Mouse (Mus musculus): ENCODE results near the gene Prr5l. TPM values are rescaled to one million over a fixed set of nuclear protein-coding genes. Genes with fewer than 3 reads are reported as not detected.

The Prr5l gene
- total and polyA plus RNA-seq, 3 experiments = 0.05 TPM; not detected in 2

DNA sequence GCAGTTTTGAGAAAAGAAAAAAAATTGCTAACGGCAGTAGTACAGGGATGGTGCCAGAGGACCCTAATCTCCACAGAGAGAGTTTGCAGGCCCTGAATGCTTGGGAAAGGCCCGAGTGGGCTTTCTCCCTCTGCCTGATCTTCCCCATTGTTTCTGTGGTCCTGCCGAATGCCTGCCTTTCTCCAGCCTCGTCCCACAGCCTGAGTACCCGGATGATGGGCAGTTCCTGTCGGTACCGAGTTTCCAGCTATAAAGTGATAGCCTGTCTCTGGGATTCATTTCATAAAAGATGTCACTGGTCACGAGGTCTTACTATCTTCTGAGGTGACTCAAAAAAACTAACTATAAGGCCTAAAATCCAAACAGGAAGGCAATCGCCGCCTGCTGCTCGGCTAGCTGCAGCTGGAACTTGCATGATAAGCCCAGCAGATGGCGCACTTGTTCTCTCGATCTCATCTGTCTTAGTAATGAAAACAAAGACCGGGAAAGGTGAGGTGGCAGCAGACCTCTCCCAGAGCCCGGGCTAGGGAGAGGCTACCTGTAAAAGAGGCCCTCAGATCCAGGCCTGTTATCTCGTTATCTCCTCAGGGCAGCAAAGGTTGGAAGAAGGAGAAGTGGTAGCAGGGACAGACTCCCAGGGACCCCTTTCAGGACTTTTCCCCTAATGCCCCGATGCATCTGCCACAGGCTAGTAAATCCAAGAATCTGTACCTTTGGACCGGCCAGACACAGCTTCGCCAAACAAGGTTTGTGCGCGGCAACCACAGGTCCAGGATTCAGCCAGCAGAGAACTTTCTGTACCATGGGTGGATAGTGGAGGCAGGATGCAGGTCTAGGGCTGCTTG is 22.9 kb upstream of the Prr5l start:
- ATAC-seq (ENCODE audit: extremely low read depth, insufficient number of reproducible peaks, low FRiP score, poor library complexity, severe bottlenecking) = no peak
- Histone ChIP-seq H3K9me3 (replicated peaks) (no peaks in the 10 kb centered on the region), H3K4me3 (ENCODE audit: low read depth, low read length) (no peak overlapping the region), H3K27me3 (ENCODE audit: insufficient read depth, low read length) (peaks cover 8% of the 10 kb centered on the region), H3K36me3 (replicated peaks) (peaks cover 18% of the 10 kb centered on the region), H3K4me1 (ENCODE audit: insufficient read depth, low read depth, low read length) (peaks cover 7% of the 10 kb centered on the region)
- peak; percentile 53 for DNase-seq (ENCODE audit: low spot score)
- TF ChIP-seq CTCF (IDR thresholded peaks at IDR 0.05; ENCODE audit: low read depth, low read length) (peak; percentile 69), GATA2 (IDR thresholded peaks at IDR 0.05; ENCODE audit: borderline replicate concordance, low read depth, low read length) (no peak)

DNA sequence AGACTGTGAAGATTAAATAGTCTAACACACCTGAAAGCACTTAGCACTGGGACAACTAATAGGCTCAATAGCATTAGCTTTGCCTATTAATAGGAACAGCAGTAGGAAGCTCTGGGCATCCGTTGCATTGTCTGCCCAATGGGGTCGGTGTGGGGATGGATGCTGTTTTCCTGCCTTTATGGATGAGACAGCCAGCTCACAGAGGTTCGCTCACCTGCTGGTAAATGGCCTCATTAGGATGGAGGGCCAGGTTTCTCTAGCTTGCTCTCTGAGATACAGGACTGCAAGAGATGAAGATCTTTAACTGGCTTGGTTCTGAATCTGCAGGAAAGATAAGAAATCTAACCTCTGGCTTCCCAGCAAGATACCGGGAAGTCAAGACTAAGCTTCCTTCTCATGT is 19.4 kb upstream of the Prr5l start:
- DNase-seq (ENCODE audit: low spot score) = no peak
- TF ChIP-seq GATA1 (IDR thresholded peaks at IDR 0.05; ENCODE audit: borderline replicate concordance, low read length) = no peak
- no peak for TF ChIP-seq TAL1 (conservative IDR thresholded peaks at IDR 0.05; ENCODE audit: low read depth, low read length)
- TF ChIP-seq GATA2 (IDR thresholded peaks at IDR 0.05; ENCODE audit: borderline replicate concordance, low read depth, low read length) = no peak
- no peak for TF ChIP-seq CTCF (IDR thresholded peaks at IDR 0.05; ENCODE audit: low read depth, low read length)
- TF ChIP-seq POLR2AphosphoS5 (IDR thresholded peaks at IDR 0.05; ENCODE audit: insufficient replicate concordance, low read depth, low read length) = no peak
- Histone ChIP-seq H3K27me3 (ENCODE audit: insufficient read depth, low read length) (peaks cover 2% of the 10 kb centered on the region; the same call in 1 of the 2 replicates), H3K36me3 (replicated peaks) (peaks cover 50% of the 10 kb centered on the region), H3K4me1 (ENCODE audit: insufficient read depth, low read depth, low read length) (peaks cover 7% of the 10 kb centered on the region), H3K4me3 (ENCODE audit: low read depth, low read length) (no peak overlapping the region), H3K9me3 (replicated peaks) (no peaks in the 10 kb centered on the region)
- ATAC-seq (ENCODE audit: extremely low read depth, insufficient number of reproducible peaks, low FRiP score, poor library complexity, severe bottlenecking) = no peak

DNA sequence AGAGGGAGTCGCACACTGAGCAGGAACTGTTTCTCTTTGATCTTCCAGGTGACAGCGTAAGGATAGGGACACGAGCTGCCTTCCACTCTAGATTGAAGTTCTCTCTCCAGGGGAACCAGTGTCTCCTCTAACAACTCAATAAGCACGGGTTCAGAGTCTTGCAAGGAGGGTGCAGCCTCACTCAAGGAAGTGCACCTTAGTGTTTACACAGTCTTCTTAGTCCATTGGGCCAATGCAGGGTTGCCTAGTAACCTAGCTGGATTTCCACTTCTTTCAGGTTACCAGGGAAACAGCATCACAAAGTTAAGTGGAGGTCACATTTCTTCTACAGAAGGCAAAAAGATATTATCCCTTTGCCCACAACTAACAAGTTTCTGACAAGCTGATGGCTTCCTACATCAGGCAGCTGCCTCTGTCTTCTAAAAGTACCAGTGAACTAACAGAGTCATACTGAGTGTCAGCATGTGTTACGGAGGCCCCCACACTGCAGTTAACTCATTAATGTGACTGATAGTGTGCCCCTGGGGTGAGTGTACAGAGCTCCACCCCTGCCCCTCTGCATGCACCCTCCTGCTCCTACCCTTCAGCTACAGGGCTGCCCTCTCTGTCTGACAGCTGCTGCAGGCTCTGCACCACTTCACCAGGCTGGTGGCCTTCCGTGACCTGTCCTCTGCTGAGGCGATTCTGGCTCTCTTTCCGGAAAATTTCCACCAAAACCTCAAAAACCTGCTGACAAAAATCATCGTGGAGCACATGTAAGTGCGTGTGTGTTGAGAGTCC is 13.8 kb upstream of the Prr5l start:
- Histone ChIP-seq H3K36me3 (replicated peaks) (peaks cover 83% of the 10 kb centered on the region), H3K9me3 (replicated peaks) (no peaks in the 10 kb centered on the region), H3K27me3 (ENCODE audit: insufficient read depth, low read length) (no peaks in the 10 kb centered on the region), H3K4me3 (ENCODE audit: low read depth, low read length) (no peak overlapping the region), H3K4me1 (ENCODE audit: insufficient read depth, low read depth, low read length) (no peaks in the 10 kb centered on the region)
- TF ChIP-seq CTCF (IDR thresholded peaks at IDR 0.05; ENCODE audit: low read depth, low read length) (no peak), GATA2 (IDR thresholded peaks at IDR 0.05; ENCODE audit: borderline replicate concordance, low read depth, low read length) (no peak), GATA1 (IDR thresholded peaks at IDR 0.05; ENCODE audit: borderline replicate concordance, low read length) (no peak), TAL1 (conservative IDR thresholded peaks at IDR 0.05; ENCODE audit: low read depth, low read length) (no peak), POLR2AphosphoS5 (IDR thresholded peaks at IDR 0.05; ENCODE audit: insufficient replicate concordance, low read depth, low read length) (no peak)
- DNase-seq (ENCODE audit: low spot score) = no peak
- ATAC-seq (ENCODE audit: extremely low read depth, insufficient number of reproducible peaks, low FRiP score, poor library complexity, severe bottlenecking) = no peak

DNA sequence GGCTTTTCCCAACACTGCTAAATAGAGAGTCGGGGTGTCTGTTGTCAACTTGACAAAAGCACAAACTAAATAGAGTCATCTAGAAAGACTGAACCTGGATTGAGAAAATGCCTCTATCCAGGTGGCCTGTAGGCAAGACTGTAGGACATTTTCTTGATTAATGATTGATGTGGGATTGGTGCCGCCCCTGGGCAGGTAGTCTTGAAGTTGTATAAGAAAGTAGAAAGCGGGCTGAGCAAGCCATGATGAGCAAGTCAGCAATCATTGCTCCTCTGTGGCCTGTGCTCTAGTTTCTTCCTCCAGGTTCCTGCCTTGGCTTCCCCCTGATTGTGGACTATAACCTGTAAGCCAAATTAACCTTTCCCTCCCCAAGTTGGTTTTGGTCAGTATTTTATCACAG is 11.3 kb upstream of the Prr5l start:
- Histone ChIP-seq H3K36me3 (replicated peaks) (peaks cover 66% of the 10 kb centered on the region), H3K9me3 (replicated peaks) (no peaks in the 10 kb centered on the region), H3K27me3 (ENCODE audit: insufficient read depth, low read length) (no peaks in the 10 kb centered on the region), H3K4me3 (ENCODE audit: low read depth, low read length) (no peak overlapping the region), H3K4me1 (ENCODE audit: insufficient read depth, low read depth, low read length) (no peaks in the 10 kb centered on the region)
- DNase-seq (ENCODE audit: low spot score) (no peak), ATAC-seq (ENCODE audit: extremely low read depth, insufficient number of reproducible peaks, low FRiP score, poor library complexity, severe bottlenecking) (no peak)
- no peak for TF ChIP-seq CTCF (IDR thresholded peaks at IDR 0.05; ENCODE audit: low read depth, low read length)
- no peak for TF ChIP-seq GATA1 (IDR thresholded peaks at IDR 0.05; ENCODE audit: borderline replicate concordance, low read length)
- no peak for TF ChIP-seq POLR2AphosphoS5 (IDR thresholded peaks at IDR 0.05; ENCODE audit: insufficient replicate concordance, low read depth, low read length)
- TF ChIP-seq TAL1 (conservative IDR thresholded peaks at IDR 0.05; ENCODE audit: low read depth, low read length) = no peak
- no peak for TF ChIP-seq GATA2 (IDR thresholded peaks at IDR 0.05; ENCODE audit: borderline replicate concordance, low read depth, low read length)

DNA sequence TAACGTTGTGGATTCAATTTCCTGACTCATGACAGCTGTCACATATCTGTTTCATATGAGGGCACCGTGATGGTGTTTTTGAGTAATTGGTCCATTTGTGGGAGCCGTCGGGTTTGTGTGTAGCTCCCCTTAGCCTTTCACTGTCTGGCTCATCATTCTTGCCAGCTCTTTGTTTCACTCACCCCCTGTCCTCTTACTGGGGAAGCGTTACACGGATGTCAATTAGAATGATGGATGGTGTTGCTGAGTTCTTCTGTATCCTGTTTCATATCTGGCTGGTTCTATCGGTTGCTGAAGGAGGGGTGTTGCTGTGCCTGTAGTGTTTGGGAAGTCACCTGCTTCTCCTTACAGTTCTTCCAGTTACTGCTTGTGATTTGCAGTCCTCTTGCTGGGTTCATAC is 8.3 kb upstream of the Prr5l start:
- Histone ChIP-seq H3K4me1 (ENCODE audit: insufficient read depth, low read depth, low read length) (peaks cover 14% of the 10 kb centered on the region), H3K27me3 (ENCODE audit: insufficient read depth, low read length) (no peaks in the 10 kb centered on the region), H3K4me3 (ENCODE audit: low read depth, low read length) (no peak overlapping the region), H3K9me3 (replicated peaks) (no peaks in the 10 kb centered on the region), H3K36me3 (replicated peaks) (peaks cover 46% of the 10 kb centered on the region)
- DNase-seq (ENCODE audit: low spot score) (no peak), ATAC-seq (ENCODE audit: extremely low read depth, insufficient number of reproducible peaks, low FRiP score, poor library complexity, severe bottlenecking) (no peak)
- TF ChIP-seq POLR2AphosphoS5 (IDR thresholded peaks at IDR 0.05; ENCODE audit: insufficient replicate concordance, low read depth, low read length) = no peak
- no peak for TF ChIP-seq GATA1 (IDR thresholded peaks at IDR 0.05; ENCODE audit: borderline replicate concordance, low read length)
- TF ChIP-seq GATA2 (IDR thresholded peaks at IDR 0.05; ENCODE audit: borderline replicate concordance, low read depth, low read length) = no peak
- no peak for TF ChIP-seq TAL1 (conservative IDR thresholded peaks at IDR 0.05; ENCODE audit: low read depth, low read length)
- no peak for TF ChIP-seq CTCF (IDR thresholded peaks at IDR 0.05; ENCODE audit: low read depth, low read length)

DNA sequence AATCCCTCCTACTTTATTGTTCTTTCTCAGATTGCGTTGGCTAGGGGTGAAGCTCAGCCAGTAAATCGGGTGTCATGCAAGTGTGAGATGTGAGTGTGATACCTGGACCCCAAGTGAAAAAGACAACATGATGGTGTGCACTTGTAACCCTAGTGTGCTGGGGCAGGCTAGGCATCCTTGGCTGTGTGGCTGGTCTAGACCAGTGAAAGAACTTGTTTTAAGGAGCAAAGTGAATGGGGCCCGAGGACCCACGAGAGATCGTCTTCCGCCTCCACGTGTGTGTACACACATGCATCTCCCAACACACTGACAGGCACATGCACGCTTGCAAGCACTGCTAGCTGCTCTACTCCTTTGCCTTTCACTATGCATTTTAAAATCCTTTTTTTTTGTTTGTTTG is 6.1 kb upstream of the Prr5l start:
- Histone ChIP-seq H3K4me3 (ENCODE audit: low read depth, low read length) (no peak overlapping the region), H3K9me3 (replicated peaks) (no peaks in the 10 kb centered on the region), H3K36me3 (replicated peaks) (peaks cover 26% of the 10 kb centered on the region), H3K4me1 (ENCODE audit: insufficient read depth, low read depth, low read length) (peaks cover 22% of the 10 kb centered on the region), H3K27me3 (ENCODE audit: insufficient read depth, low read length) (peaks cover under 1% of the 10 kb centered on the region; the same call in 1 of the 2 replicates)
- DNase-seq (ENCODE audit: low spot score) (no peak), ATAC-seq (ENCODE audit: extremely low read depth, insufficient number of reproducible peaks, low FRiP score, poor library complexity, severe bottlenecking) (no peak)
- TF ChIP-seq GATA1 (IDR thresholded peaks at IDR 0.05; ENCODE audit: borderline replicate concordance, low read length) (no peak), CTCF (IDR thresholded peaks at IDR 0.05; ENCODE audit: low read depth, low read length) (no peak), TAL1 (conservative IDR thresholded peaks at IDR 0.05; ENCODE audit: low read depth, low read length) (no peak), GATA2 (IDR thresholded peaks at IDR 0.05; ENCODE audit: borderline replicate concordance, low read depth, low read length) (no peak), POLR2AphosphoS5 (IDR thresholded peaks at IDR 0.05; ENCODE audit: insufficient replicate concordance, low read depth, low read length) (no peak)
